Mouse (Mus musculus) erythroblast, embryonic 14.5 days (primary cell): ENCODE results near the gene Stn1. TPM values are rescaled to one million over a fixed set of nuclear protein-coding genes. Genes with fewer than 3 reads are reported as not detected.
A peak's percentile ranks its signal among the peaks of the same experiment; 100 is the strongest.
"Not testable (repeated sequence)": the region's sequence is repeated elsewhere in the genome, so short reads cannot be mapped to it uniquely, and the experiment has no call there.

ENCODE experiments used
- H3K27me3 ChIP-seq: 2 replicates; pipeline ENCODE4 v1.6.1; 2012; ENCODE audit warnings: inconsistent platforms; ENCODE audit not compliant: control insufficient read depth
- H3K36me3 ChIP-seq: 2 replicates; pipeline ENCODE4 v1.6.1; 2012; ENCODE audit warnings: mild to moderate bottlenecking, inconsistent platforms; ENCODE audit not compliant: control insufficient read depth
- H3K4me1 ChIP-seq: 2 replicates; pipeline ENCODE4 v1.6.1; 2012; ENCODE audit warnings: inconsistent platforms; ENCODE audit not compliant: control insufficient read depth
- H3K4me3 ChIP-seq: replicated peaks from 2 replicates; pipeline ENCODE3; 2012; ENCODE audit warnings: moderate library complexity, mild to moderate bottlenecking, inconsistent platforms
- H3K9me3 ChIP-seq: 2 replicates; pipeline ENCODE4 v1.6.1; 2012; ENCODE audit warnings: low read length, inconsistent platforms, mixed read lengths; ENCODE audit not compliant: control insufficient read depth
- GATA1 ChIP-seq: IDR thresholded peaks from 2 replicates; pipeline ENCODE4 v1.6.1; 2012; ENCODE audit warnings: low read length, inconsistent platforms, mixed read lengths
- TAL1 ChIP-seq: IDR thresholded peaks from 3 replicates; pipeline ENCODE4 v1.6.1; 2012; ENCODE audit warnings: low read length, inconsistent platforms, mixed read lengths
- polyA plus RNA-seq: library from polyadenylated mRNA; stranded (reverse); fragments of >175 nt; gene quantifications from 2 replicates; pipeline ENCODE4 v1.2.3, GENCODE M21; 2012

The Stn1 gene
- polyA plus RNA-seq = 0.22 and 0.38 TPM in 2 replicates

GRCm38 (mm10) chr19:47537300-47537792, at the start of gene Stn1:
Gene Stn1 (minus strand): TSS chr19:47537507.
- Histone ChIP-seq H3K4me3 (peak within 1 kb of the TSS; percentile 72), H3K4me1 (peaks cover 38% of the 10 kb centered on the region), H3K27me3 (peaks cover 22% of the 10 kb centered on the region), H3K9me3 (peaks cover 2% of the 10 kb centered on the region; the same call in 1 of the 2 replicates), H3K36me3 (peaks cover 8% of the 10 kb centered on the region)
- TF ChIP-seq GATA1 = no peak
- TF ChIP-seq TAL1 = no peak

DNA sequence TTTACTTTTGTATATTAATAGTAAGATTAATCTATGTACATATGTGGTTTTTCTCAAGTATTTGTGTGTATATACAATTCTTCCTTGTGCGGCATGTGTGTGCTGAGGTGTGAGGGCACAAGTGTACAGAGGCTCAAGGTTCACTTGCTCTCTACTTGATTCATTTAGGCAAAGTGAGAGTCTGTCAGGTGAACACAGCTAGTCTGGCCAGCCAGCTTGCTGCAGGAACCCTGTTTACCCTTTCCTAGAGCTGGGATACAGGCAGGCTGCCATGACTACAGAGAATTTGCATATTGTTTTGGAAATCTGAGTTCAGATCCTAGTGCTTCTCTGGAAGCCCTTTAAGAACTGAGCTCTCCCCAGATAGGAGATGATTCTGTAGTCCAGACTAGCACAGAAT, 49.7 kb upstream of the Stn1 start:
- Histone ChIP-seq H3K4me3 (no peak overlapping the region), H3K36me3 (peaks cover 7% of the 10 kb centered on the region), H3K27me3 (no peaks in the 10 kb centered on the region), H3K9me3 (no peaks in the 10 kb centered on the region), H3K4me1 (peaks cover 26% of the 10 kb centered on the region)
- TF ChIP-seq GATA1 (no peak), TAL1 (no peak)

GRCm38 (mm10) chr19:47585772-47586171, 48.5 kb upstream of the Stn1 start:
- Histone ChIP-seq H3K9me3 (no peaks in the 10 kb centered on the region), H3K4me1 (peaks cover 38% of the 10 kb centered on the region), H3K36me3 (peaks cover 11% of the 10 kb centered on the region), H3K27me3 (no peaks in the 10 kb centered on the region), H3K4me3 (no peak overlapping the region)
- TF ChIP-seq GATA1 (no peak), TAL1 (no peak)

GRCm38 (mm10) chr19:47579788-47580631, 42.7 kb upstream of the Stn1 start:
- H3K27me3 ChIP-seq = no peaks in the 10 kb centered on the region
- peak overlapping the region; percentile 86 for H3K4me3 ChIP-seq
- H3K4me1 ChIP-seq = peaks cover 41% of the 10 kb centered on the region
- peaks cover 4% of the 10 kb centered on the region; the same call in 1 of the 2 replicates for H3K36me3 ChIP-seq
- no peaks in the 10 kb centered on the region for H3K9me3 ChIP-seq
- no peak for TF ChIP-seq GATA1
- TF ChIP-seq TAL1 = no peak

DNA sequence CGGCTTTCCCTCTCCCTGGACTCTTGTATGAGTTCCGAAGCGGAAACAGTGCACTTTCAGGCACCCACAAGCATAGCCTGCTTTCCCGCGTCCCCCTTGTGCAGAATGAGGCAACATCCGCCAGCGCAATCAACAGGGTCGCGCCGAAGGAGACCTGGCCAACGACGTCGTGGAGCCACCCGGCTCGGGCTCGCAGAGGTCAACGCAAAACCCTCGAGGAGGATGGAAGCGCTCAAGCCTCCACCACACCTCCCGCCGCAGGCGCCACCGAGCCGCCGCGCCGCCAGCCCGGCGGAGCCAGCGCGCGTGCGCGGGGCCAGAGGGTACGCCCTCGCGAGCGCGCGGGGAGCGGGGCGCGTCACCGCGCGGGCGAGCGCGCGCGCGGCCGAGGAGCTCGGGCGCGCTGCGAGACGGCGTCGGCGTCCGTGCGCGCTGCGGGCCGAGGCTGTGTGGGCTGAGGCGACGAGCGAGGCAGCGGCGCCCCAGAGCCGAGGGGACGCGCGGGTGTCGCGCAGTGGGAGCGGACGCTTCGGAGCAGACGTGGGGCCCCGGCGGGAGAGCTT, 42.0 kb upstream of the Stn1 start, which contains the start of gene Slk:
TSS of gene Slk (plus strand) at position 454 of the 563 bp plus-strand sequence.
- Histone ChIP-seq H3K27me3 (no peaks in the 10 kb centered on the region), H3K9me3 (no peaks in the 10 kb centered on the region), H3K4me3 (peak within 1 kb of the TSS; percentile 86), H3K4me1 (peaks cover 39% of the 10 kb centered on the region), H3K36me3 (peaks cover 4% of the 10 kb centered on the region; the same call in 1 of the 2 replicates)
- TF ChIP-seq TAL1 (no peak), GATA1 (no peak)

DNA sequence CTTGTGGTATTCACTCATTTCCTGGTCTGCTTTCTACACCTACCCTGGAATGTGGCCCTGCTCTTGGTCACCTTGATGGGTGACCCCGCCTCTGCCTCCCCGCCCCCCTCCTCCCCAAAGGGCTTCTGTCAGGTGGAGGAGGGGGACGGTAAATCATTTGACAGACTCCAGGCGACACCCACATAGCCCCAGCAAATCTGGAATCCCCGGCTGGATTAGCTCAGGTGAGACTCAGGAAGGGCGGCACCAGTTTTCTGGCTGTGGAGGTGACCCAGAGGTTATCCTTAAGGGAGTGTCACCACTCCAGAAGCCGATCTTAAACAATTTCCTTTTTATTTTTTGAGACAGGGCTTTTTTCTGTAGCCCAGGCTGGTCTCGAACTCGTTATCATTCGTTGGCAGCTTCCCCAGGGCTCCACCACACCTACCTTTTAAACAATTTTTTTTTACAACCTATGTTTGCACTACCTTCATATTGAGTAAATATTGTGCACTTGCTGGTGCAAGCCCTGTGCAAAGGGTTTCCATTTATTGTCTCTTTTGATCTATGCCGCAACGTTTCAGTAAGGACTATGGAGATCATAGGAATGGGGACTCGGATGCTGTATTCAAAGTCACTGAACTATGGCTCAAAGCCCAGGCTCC, 41.4 kb upstream of the Stn1 start:
- no peaks in the 10 kb centered on the region for H3K27me3 ChIP-seq
- peak overlapping the region; percentile 86 for H3K4me3 ChIP-seq
- H3K36me3 ChIP-seq = peaks cover 4% of the 10 kb centered on the region; the same call in 1 of the 2 replicates
- TF ChIP-seq TAL1 (no peak), GATA1 (no peak)
- peaks cover 39% of the 10 kb centered on the region for H3K4me1 ChIP-seq
- H3K9me3 ChIP-seq = no peaks in the 10 kb centered on the region

DNA sequence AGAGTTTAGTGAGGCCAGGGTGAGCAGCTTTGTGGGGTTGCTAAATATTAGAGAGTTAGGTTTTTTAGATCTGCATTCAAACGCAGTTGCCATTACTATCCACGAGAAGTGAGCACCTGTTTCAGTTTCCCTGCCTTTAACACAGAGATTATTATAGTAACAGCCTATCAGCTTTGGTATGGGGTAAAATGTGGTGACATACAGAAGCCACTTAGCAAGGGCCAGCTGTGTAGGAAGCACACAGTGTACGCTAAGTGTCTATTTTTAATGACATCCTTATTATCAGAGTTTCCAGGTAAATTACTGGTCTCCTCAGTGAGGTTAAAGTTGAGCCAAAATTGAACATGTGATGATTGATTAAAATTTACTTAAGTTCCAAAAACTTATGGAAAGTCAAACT, 36.4 kb upstream of the Stn1 start:
- no peak for TF ChIP-seq TAL1
- no peak for TF ChIP-seq GATA1
- Histone ChIP-seq H3K27me3 (no peaks in the 10 kb centered on the region), H3K36me3 (no peaks in the 10 kb centered on the region), H3K4me1 (peaks cover 7% of the 10 kb centered on the region), H3K4me3 (no peak overlapping the region), H3K9me3 (no peaks in the 10 kb centered on the region)

DNA sequence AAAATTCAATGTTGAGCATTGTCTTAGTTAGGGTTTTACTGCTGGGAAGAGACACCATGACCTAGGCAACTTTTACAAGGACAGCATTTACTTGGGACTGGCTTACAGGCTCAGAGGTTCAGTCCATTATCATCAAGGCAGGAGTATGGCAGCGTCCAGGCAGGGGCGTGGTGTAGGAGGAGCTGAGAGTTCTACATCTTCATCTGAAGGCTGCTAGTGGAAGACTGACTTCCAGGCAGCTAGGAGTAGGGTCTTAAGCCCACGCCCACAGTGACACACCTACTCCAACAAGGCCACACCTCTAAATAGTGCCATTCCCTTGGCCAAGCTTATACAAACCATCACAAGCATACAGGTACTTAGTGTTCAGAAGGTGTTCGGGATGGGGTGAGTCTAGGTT, 34.7 kb upstream of the Stn1 start:
- not testable (repeated sequence) for H3K36me3 ChIP-seq, H3K4me3 ChIP-seq, H3K4me1 ChIP-seq, H3K27me3 ChIP-seq, H3K9me3 ChIP-seq

DNA sequence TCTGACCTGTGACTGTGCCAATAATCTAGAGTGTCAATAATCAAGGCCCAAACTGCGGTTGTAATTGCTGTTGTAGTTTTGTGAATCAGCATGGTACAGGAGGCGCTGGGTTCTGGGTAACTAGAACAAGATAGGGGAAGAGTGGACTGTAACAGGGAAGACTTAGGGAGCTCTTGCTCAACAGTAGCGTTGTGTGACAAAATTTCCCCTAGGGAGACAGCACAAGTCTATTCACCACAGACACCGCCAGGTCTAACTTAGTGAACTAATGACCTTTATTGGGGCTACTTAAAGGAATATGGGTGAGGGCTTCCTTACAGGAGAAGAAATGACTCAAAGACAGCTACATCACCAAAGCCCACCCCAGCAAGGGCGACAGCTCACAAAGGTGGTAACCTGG, 32.7 kb upstream of the Stn1 start:
- Histone ChIP-seq H3K4me3 (no peak overlapping the region), H3K4me1 (peaks cover 2% of the 10 kb centered on the region; the same call in 1 of the 2 replicates), H3K36me3 (no peaks in the 10 kb centered on the region), H3K27me3 (no peaks in the 10 kb centered on the region), H3K9me3 (no peaks in the 10 kb centered on the region)
- no peak for TF ChIP-seq TAL1
